Mouse (Mus musculus): Measurements from ENCODE around the gene Msgn1. TPM values are rescaled to one million over a fixed set of nuclear protein-coding genes. Genes with fewer than 3 reads are reported as not detected.

Msgn1 gene
- total and polyA plus RNA-seq, 3 experiments: not detected

DNA sequence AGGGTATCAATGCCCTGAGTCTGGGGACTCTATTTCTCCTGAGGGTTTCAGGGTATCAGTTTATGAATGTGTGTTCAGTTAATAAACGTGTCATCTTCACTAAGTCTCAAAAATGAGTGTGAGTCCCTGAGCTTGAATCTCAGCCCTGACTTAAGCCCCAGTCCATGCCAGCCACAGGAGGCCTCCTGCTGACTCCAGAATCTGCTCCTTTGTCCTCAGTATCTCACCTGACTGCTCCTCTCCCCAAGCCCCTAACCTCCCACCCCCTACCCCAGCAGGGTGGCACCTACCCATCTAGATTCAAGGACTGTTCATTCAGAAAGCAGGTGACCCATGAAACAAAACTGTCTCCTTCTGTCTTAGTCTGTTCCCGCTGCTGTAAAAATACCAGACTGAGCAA is 10.2 kb downstream of the Msgn1 start:
- DNase-seq: no peak

GRCm38 (mm10) chr12:11198026-11198425 is 10.7 kb downstream of the Msgn1 start:
- DNase-seq: no peak

GRCm38 (mm10) chr12:11196830-11197229 is 11.9 kb downstream of the Msgn1 start:
- DNase-seq: no peak

DNA sequence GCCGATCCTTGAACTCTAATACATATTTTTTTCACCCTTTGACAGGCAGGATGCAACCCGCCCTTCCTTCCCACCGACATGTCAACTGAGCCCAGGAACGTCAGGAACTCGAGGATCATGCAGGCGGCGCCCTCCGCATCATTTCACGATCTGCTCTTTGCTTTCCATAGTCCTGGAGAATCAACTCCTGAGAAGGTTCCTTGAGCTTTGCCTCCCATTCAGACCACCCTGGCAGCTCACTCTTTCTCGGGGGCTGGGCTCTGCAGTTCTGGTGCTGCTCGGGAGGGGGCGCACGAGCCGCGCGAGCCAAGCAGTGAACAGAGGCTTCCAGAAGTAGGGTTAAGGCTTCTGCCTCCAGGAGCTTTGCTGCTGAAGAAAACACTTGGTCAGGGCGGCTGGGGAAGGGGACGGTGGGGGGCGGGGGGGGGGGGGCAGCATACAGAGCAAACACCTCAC is 12.6 kb downstream of the Msgn1 start:
- peak; percentile 83 for DNase-seq

DNA sequence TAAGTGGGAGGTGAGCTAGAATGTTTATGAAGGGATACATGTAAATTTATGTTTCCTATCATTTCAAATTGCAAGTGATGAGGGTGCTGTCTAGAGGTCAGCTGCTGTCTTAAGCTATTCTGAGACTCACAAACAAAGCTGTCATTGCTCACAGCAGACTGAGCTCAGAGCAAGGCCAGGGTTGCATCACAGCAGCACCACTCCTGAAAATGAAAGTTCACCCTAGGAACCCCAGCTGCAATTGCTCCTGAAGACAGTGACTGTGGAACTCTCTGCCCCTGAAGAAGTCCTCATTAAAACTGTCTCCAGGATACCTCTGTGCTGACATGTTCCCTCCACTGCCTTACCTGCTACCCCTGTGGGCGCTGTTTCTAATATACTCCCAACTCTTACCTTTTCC is 13.7 kb downstream of the Msgn1 start:
- DNase-seq: peak; percentile 36

GRCm38 (mm10) chr12:11178486-11179154 is 30.2 kb downstream of the Msgn1 start:
- peak; percentile 86 for DNase-seq

DNA sequence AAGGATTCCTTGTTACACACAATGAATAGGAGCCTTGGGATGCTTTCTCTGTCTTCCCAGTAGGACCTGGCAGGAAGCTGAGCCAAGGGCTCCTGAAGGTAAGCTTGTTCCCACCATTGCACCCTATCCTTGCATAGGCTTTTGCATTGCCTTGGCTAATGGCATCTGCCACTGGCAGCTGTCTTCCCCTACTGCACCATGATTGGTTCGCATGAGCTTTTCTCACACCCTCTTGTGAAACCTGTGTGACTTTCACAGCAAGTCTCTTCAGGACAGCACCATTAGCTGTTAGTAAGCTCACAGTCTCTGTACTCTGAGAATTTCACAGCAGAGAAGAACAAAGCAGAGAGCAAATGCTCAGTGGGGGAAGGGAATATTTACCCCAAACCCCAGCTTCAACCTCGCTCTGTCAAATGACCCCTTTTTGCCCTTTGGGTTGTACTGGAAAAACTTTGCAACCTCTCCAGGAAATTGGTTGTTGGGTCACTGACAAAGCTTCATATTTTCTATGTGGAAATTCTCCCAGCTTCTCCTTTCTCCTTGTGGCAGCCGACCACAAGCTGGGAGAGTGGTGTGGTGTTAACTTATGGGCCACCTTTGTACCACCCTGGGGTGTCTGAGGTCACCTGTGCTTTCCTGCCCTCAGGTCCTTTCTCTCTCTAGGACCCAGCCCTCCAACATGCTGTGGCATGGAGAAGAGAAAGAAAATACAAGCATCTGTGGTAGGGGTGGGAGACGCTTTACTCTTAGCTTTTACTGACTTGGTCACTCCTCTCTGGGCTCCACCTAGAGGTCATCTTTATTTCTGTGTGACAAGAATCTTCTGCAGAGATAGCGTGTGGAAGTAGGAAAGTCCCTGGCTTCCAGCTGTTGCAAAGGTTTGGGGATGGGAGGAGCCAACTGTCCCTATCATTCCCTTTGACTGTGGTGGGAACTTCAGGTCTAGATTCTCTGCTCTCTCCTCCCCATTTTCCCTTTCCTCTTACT is 31.1 kb downstream of the Msgn1 start:
- DNase-seq: no peak

- DNase-seq: no peak
Measured at GRCm38 (mm10) chr12:11158670-11159069, 50.1 kb downstream of the Msgn1 start.

Other genes starting within 250 kb of the Msgn1 start
- 1 to 10 TPM; 3.0 to 6.7 TPM for gene Kcns3, start 57.9 kb downstream of the Msgn1 start, total RNA-seq (2021)
- gene Kcns3, start 57.9 kb downstream of the Msgn1 start, polyA plus RNA-seq (2012; rRNA removed): 1.5 and 1.6 TPM in 2 replicates
- gene Gen1, start 56.8 kb upstream of the Msgn1 start, total RNA-seq (2021): 1 to 10 TPM in 1 of 2 experiments, under 1 TPM in 1; 0.86 to 1.6 TPM
- not detected in 2 replicates for gene Gen1, start 56.8 kb upstream of the Msgn1 start, polyA plus RNA-seq (2012; rRNA removed)
- gene Smc6, start 56.9 kb upstream of the Msgn1 start, total RNA-seq (2021): 10 to 100 TPM; 23.3 to 29.0 TPM
- gene Smc6, start 56.9 kb upstream of the Msgn1 start, polyA plus RNA-seq (2012; rRNA removed): 1.0 and 1.1 TPM in 2 replicates
- gene Vsnl1, start 227.6 kb upstream of the Msgn1 start, total RNA-seq (2021): 10 to 100 TPM; 37.3 to 69.8 TPM
- gene Vsnl1, start 227.6 kb upstream of the Msgn1 start, polyA plus RNA-seq (2012; rRNA removed): 2.1 and 4.3 TPM in 2 replicates
- under 1 TPM; 0.12 to 0.21 TPM for gene Rad51ap2, start 247.1 kb upstream of the Msgn1 start, total RNA-seq (2021)
- not detected in 2 replicates for gene Rad51ap2, start 247.1 kb upstream of the Msgn1 start, polyA plus RNA-seq (2012; rRNA removed)